Mouse (Mus musculus): ENCODE data around the gene Gng8.

Gene Gng8

GRCm38 (mm10) chr7:16876006-16876405, 15.6 kb upstream of the Gng8 start:
- DNase-seq (ENCODE audit: low read depth, low spot score) = no peak

- no peak for DNase-seq (ENCODE audit: low read depth, low spot score)
Measured at GRCm38 (mm10) chr7:16876608-16877007, 15.0 kb upstream of the Gng8 start.

DNA sequence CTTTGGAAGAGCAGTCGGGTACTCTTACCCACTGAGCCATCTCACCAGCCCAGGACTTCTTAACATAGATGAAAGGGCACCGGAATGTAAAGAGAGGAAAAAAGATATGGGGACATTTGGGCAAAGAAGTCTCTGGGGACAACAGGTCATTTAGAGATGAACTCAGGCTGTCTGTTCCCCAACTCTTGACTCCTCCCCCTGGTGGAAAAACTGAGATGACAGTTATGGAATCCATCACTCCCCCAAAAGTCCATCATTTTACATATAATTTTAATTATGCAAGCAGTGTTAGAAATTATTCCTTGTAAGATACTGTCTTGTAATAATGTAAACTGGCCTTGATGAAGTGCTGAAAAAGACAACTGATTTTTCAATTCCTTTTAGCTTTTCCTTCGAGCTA, 13.9 kb upstream of the Gng8 start:
- DNase-seq (ENCODE audit: low read depth, low spot score) = no peak

GRCm38 (mm10) chr7:16879796-16880547, 11.6 kb upstream of the Gng8 start:
- DNase-seq (ENCODE audit: low read depth, low spot score) = no peak

DNA sequence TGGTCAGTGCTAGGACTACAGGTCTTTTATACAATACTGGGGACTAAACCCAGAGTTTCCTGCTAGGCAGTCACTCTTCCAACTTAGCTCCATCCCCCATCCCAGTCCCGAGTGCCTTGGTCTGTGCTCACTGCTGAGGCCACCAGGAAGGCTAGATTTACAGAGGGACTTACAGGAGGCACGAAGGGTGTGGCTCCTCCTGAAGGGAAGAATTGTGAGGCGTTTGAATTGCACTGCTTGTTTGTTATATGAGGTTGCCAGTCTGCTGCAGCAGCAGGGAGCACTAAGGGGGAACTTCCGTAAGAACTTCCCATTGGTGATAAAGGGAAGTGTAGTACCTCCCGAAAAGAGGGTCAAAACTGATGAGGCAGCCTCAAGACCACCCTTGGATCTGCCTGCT, 11.0 kb upstream of the Gng8 start:
- DNase-seq (ENCODE audit: low read depth, low spot score) = no peak

DNA sequence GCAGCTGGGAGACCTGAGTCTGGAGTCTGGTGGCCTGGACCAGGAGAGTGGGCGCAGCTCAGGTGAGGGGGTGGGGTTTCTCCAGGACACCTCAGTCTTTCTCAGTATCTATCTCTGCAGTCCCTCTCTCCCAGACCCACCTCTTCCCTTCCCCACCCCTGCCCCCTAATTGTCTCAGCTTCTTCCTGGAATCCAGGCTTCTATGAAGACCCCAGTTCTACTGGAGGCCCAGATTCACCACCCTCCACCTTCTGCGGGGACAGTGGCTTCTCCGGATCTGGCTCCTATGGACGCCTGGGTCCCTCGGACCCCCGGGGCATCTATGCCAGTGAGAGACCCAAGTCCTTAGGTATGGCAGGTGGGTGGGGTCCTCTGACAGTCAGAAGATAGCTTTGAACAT, 8.4 kb upstream of the Gng8 start:
- DNase-seq (ENCODE audit: low read depth, low spot score) = no peak

- DNase-seq (ENCODE audit: low read depth, low spot score) = no peak
Measured at GRCm38 (mm10) chr7:16884334-16884733, 7.3 kb upstream of the Gng8 start.

- no peak for DNase-seq (ENCODE audit: low read depth, low spot score)
Measured at GRCm38 (mm10) chr7:16885271-16885776, 6.3 kb upstream of the Gng8 start.

GRCm38 (mm10) chr7:16885905-16886304, 5.7 kb upstream of the Gng8 start:
- no peak for DNase-seq (ENCODE audit: low read depth, low spot score)

DNA sequence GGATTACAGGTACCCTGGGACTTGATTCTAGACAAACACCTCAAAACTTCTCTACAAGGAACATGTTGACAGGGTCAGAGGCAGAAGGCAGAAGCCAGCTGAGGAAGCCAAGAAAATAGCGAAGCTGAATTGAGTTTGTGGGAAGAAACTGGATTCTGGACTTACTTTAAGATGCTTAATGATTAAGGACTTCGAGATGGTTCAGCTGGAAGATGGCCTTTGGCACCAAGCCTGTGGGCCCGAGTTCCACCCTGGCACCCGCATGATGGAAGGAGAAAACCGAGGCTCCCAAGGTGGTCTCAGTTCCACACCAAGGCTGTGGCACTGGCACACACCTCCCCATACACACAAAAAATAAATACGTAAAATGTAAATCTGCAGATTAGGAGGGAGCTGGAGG, 1.1 kb upstream of the Gng8 start:
- DNase-seq (ENCODE audit: low read depth, low spot score) = no peak

DNA sequence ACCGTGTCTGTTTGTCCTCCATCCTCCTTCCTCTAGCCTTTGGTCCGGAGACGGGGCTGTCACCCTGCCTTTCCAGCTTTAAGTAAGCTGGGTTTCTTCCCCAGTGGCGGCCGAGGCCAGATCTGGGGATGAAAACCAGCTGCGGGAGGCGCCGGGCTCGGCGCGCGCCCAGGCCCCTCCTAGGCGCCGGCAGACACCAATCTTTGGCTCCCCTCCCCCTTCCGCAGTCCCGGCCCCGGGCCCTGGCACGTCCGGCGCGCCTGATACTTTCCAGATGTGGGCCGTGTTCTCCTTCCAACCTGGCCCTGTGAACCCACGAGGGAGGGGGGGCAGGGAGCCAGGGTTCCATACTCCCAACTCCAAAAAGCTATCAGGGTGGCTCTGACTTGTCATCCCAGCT, 642 bp upstream of the Gng8 start:
- no peak for DNase-seq (ENCODE audit: low read depth, low spot score)

GRCm38 (mm10) chr7:16892352-16892730, 755 bp downstream of the Gng8 start:
- DNase-seq (ENCODE audit: low read depth, low spot score) = no peak

- DNase-seq (ENCODE audit: low read depth, low spot score) = no peak
Measured at GRCm38 (mm10) chr7:16893612-16894011, 2.0 kb downstream of the Gng8 start.

- no peak for DNase-seq (ENCODE audit: low read depth, low spot score)
Measured at GRCm38 (mm10) chr7:16894279-16894678, 2.7 kb downstream of the Gng8 start.

DNA sequence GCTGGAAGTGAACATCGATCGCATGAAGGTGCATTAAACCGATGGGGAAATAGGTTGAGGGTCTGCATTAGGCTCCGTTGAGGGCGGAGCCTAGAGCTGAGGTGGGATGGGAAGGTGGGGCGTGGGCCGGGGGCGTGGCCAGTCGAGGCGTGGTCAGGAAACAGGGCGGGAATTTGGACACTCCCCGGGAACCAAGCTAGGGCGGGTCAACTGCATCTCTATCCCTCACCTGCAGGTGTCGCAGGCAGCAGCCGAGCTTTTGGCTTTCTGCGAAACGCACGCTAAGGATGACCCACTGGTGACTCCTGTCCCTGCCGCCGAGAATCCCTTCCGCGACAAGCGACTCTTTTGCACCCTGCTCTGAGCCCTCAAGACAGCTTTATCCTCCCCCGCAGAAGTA, 3.4 kb downstream of the Gng8 start:
- DNase-seq (ENCODE audit: low read depth, low spot score) = peak; percentile 81

- no peak for DNase-seq (ENCODE audit: low read depth, low spot score)
Measured at GRCm38 (mm10) chr7:16895511-16895910, 3.9 kb downstream of the Gng8 start.

GRCm38 (mm10) chr7:16900526-16900925, 8.9 kb downstream of the Gng8 start:
- DNase-seq (ENCODE audit: low read depth, low spot score) = no peak

DNA sequence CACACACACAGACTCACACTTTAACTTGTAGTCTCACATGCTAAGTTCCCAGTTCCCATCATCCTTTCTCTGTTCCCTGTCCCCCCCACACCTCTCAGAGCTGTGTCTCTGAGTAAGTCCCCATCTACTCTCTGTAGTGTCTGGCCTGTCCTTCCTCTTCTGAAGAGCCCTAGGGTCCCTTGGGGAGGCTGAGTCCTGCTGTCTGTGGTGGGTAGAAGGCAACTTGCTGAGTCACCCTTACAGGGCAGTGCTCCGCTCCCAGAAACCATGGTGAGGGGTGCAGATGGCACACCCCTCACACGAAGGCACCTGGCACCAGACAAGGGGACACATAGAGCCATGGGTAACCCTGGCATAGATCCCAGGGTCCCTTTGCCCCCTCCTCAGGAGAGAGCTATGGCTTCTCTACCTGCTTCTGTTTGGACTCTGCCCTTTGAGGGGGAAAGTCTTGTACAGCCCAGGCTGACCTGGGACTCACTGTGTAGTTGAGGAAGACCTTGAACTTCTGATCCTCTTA, 11.9 kb downstream of the Gng8 start:
- no peak for DNase-seq (ENCODE audit: low read depth, low spot score)

DNA sequence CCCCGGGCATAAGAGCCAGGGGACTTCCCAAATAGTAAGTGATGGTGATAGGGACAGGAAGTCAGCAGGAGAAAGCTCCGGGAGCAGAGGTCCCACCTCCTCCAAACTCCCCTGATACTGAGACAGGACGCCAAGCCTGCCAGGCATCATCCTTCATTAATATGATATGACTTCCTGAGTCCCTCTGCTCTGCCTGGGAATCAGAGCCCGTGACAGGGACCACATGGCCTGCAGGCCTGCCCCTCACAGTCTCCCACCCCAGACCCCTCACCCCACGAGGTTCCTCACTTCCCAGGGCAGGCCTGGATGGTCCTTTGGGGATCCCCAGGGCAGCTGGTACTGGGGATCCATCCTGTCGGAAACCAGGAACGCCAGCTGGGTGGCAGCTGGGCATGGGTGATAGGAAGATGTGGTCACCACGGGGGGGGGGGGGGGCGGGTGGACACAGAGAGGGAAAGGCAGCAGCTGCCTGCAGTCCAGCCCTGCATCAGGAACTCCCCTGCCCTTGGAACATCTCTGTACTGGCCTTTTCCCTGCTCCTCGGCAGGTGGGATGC, 12.6 kb downstream of the Gng8 start:
- DNase-seq (ENCODE audit: low read depth, low spot score) = no peak

DNA sequence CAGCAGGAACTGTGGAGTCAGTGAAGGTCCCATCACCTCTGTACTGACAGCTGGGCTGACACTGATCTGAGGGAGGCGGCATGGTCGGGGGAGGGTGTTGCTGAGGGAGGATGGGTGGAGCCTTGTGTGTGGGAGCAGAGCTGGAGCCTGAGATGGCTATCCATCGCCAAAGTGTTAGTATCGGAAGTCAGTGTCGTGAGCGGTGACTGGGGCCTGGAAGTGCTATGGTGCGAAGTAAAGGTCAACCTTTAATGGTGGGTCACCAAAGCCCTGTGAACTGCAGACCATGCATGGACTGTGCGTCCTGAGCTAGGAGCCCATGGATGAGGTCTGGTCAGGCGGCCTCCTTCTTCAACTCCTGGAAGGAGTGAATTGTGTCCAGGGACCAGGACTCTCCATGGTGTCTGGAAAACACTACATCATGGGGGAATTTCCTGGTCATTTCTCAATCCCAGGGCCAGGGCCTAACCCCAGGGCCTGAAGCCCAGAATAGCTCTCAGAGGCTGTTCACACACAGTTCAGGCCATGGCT, 14.0 kb downstream of the Gng8 start:
- DNase-seq (ENCODE audit: low read depth, low spot score) = peak; percentile 56

DNA sequence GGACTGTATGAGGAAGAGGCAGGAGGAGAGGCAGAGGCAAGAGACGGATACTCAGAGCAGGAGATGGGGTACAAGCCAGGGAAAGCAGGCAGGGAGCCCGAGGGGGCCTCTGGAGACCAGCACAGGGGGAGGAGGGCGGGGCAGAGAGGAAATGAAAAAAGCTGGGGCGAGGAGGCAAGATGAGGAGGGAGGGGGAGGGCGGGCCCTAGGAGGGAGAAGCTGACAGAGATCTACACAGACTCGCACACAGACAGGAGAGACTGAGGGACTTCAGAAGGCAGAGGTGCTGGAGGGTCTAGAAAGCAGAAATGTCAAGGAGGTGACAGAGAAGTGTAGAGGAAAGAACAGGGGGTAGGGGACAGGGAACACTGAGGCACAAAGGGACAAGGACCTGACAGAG, 14.7 kb downstream of the Gng8 start, which contains the start of gene Ptgir:
Gene Ptgir, plus strand, starts transcription at position 210 of the 400 bp plus-strand sequence.
- DNase-seq (ENCODE audit: low read depth, low spot score) = peak; percentile 72

DNA sequence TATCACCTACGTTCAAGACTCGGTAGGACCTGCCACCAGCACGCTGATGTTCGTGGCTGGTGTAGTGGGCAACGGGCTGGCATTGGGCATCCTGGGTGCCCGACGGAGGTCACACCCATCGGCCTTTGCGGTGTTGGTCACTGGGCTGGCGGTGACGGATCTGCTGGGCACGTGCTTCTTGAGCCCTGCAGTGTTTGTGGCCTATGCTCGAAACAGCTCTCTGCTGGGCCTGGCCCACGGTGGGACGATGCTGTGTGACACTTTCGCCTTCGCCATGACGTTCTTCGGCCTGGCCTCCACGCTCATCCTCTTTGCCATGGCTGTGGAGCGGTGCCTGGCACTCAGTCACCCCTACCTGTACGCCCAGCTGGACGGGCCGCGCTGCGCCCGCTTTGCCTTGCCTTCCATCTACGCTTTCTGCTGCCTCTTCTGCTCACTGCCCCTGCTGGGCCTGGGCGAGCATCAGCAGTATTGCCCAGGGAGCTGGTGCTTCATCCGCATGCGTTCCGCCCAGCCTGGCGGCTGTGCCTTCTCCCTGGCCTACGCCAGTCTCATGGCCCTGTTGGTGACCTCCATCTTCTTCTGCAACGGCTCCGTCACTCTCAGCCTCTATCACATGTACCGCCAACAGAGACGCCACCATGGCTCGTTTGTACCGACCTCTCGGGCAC, 15.4 kb downstream of the Gng8 start:
- DNase-seq (ENCODE audit: low read depth, low spot score) = no peak
